Mouse (Mus musculus) erythroblast, adult 5-6 weeks (primary cell): ENCODE data around the gene Ptk6. TPM values are rescaled to one million over a fixed set of nuclear protein-coding genes. Genes with fewer than 3 reads are reported as not detected.
"Not testable (repeated sequence)": the region's sequence is repeated elsewhere in the genome, so short reads cannot be mapped to it uniquely, and the experiment has no call there.

Experiments
- ATAC-seq: replicated peaks from 2 replicates; pipeline ENCODE4 v1.8.0; 2016; ENCODE audit warnings: moderate number of reproducible peaks, mild to moderate bottlenecking, moderate TSS enrichment, inconsistent platforms; ENCODE audit not compliant: poor library complexity, low FRiP score, severe bottlenecking
- total RNA-seq, 2 experiments: library from RNA; stranded (forward) in 1 of 2; stranded (reverse) in 1 of 2; fragments of 150-400 nt in 1 of 2; fragments of 200-764, 138-1000 nt in 1 of 2; gene quantifications; 2 replicates each; pipeline versions ENCODE4 v1.2.3 to v1.2.4; 2015 to 2017; ENCODE audit warnings: low replicate concordance in 2 of 2

Ptk6 gene
- total RNA-seq, 2 experiments from 2014 or later, result not detected

DNA sequence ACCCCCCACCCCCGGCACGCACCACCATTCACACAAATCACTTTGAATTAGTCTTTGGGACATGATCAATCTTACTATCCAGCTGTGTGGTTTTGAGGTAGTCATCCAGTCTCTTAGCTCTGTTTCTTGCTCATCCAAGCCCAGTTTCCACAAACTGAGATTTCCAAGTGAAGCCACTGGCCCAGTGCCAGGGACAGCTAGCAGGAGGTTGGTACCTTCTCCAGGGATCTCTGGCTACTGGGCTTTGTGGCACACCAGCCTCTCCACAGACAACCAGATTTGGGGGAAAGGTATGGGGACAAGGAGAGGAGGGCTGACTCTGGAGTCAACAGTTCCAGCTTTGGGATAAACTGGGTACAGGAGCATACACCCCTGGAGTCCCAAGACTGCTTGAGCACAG, 17.8 kb upstream of the Ptk6 start:
- no peak for ATAC-seq

DNA sequence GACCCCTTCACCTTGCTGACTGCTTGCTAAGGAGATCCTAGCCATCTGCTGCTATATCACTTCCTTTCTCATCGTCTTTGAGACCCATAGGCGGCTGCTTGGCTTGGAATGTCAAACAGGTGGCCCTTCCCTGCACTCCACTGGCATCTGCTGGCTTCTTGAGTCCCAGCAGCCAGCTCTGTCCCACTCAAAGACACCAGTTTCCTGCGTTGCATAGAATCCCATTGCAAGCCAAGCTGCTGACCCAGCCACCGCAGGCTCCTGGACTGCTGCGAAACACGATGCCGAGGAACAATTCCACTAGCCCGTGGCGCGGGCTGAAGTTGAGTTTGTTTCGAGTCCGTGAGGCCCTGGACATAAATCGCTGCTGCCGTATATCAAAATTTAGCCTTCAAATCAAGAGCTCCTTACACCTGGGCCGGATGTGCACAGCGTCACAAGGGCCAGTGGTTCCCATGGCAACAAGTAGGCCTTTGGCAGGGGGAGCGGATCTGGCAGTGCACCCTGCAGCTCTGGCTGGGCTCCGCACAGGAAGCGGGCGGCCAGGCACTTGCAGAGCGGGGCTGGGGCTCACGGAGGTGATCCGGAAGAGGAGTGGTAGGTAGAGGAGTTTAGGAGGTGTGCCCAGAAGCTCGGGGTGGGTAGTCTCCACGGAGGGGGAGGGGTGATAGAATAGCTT, 17.1 kb upstream of the Ptk6 start, which contains the start of gene Fndc11:
Gene Fndc11 (plus strand): TSS at position 476 of the 679 bp plus-strand sequence.
- 0 out of 2 replicates have a peak, but pooled peaks have one; percentile 36 for ATAC-seq

DNA sequence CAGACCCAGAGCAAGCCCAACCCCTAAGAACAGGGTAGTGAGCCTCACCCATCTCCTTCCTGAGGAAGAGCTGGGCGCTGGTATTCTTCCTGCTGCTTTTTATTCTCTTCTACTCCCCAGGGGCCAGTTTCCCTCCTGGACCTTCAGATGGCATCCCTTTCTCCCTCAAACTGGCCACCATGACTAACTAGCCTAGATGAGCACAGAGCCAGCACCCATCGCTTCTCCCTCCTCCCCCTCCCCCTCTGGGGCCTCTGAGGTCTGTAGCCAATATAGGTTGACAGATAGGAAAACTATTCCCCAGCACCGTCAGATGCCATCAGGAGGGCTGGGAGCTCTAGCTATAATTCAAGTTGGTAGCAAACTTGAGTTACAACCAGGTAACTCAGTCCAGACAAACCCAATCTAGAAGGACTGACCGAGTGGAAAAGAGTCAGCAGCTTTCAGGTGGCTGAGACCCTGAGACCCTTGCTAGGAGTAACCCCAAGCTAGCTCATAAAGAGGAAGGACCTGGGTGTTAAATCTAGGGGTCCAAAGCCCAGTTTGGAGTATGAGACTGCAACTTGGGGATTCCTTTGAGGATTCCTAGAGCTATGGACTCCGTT, 16.4 kb upstream of the Ptk6 start:
- no peak for ATAC-seq

GRCm38 (mm10) chr2:181216037-181216436, 13.4 kb upstream of the Ptk6 start:
- ATAC-seq, result no peak

- ATAC-seq, result peak; percentile 73
Observed at GRCm38 (mm10) chr2:181213021-181213445, 10.4 kb upstream of the Ptk6 start, which contains the start of gene Srms. Gene Srms, minus strand, starts transcription at chr2:181213185.

DNA sequence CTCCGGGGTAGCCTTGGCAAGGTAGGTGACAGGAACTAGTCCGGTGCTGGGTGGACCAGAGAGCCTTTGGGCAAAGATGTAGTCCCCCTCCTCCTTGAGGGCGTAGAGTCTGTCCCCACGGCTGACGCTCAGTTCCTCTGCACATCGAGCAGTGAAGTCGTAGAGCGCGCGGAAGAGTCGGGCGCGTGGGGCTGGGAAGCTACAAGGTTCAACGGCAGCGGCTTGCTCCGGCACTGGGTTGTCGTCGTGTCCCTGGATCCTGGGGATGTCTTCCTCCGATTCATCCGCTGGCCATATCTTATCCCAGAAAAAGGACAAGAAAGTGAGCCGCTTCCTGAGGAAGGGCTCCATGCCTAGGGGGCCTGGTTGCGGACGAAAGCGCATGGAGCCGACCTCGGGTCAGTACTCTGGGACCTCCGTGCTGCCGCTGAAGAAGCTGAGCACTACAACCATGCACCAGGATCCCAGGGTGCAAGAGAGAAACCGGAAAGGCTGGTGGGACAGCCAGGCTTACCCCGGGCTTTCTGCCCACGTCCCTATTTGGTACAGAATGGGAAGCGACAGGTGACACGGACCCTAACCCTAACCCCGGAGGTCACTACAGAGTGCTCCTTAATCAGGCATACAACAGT, 9.9 kb upstream of the Ptk6 start:
- ATAC-seq, result 0 out of 2 replicates have a peak, but pooled peaks have one; percentile 27

DNA sequence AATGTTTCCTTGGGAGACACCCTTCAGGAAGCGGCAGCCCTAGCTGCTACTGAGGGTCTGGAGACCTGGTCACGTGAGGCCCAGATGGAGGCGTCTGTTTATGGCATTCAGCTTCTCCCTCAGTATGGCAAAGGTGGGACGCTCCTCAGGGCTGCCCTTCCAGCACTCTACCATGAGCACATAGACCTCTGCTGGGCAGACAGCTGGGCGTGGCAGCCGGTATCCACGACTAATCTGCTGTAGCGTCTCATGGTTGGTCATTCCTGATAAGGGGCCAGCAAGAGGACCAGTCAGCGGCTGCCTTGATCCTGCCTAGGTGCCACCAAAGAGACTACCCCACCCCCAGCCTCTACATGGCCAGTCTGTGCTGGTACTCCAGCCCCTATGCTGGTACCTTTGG, 3.5 kb upstream of the Ptk6 start:
- peak; percentile 87 for ATAC-seq

- peak; percentile 71 for ATAC-seq
Observed at GRCm38 (mm10) chr2:181205678-181206077, 3.1 kb upstream of the Ptk6 start.

DNA sequence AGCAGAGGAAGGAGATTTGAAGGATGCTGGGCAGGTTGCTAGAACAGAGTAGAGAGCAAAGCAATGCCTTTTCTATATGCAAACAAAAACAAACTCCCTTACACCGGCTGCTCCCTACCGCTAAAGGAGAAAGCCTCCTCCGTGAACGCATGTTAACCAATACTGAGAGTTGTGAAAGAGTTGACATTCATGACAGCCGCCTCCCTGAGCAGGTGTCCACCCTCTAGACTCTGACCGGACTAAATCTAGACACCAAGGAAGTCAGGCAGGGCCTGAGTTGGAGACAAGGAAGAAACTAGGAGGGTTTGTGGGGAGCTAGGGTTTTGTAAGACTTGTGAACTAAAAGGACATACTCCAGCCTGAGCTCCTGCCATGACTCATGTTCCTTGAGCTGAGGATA, 297 bp upstream of the Ptk6 start:
- no peak for ATAC-seq

GRCm38 (mm10) chr2:181201606-181202005, 983 bp downstream of the Ptk6 start:
- no peak for ATAC-seq

GRCm38 (mm10) chr2:181196628-181197300, 5.8 kb downstream of the Ptk6 start:
- ATAC-seq, result no peak

DNA sequence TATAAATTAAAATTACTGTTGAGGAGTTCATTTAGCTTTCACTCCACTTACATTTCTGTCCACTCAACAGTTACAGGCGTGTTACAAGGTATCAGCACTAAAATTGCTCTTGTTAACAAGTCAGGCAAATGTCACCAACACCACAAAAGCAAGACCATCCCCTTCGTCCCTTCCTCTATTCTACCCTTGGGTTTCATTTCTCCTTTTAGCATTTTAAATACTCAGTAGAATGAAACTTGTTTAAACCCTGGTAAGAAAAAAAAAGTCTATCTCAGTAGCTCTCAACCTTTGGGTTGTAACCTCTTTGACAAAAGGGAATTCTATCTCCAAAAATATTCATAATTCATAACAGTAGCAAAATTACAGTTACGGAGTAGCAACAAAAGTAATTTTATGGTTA, 9.5 kb downstream of the Ptk6 start:
- ATAC-seq, result no peak

DNA sequence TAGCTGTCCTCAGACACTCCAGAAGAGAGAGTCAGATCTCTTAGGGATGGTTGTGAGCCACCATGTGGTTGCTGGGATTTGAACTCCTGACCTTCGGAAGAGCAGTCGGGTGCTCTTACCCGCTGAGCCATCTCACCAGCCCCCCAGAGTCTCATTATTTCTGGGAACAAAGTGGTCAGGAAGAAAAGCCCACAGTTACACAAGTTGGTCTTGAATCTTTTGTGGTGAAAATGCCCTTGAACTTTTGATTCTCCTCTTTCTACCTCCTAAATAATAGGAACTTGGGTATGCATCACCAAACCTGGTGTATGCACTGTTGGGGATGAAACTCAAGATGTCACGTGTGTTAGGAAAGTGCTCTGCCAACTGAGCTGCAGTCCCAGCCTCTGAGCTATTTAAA, 10.7 kb downstream of the Ptk6 start:
- ATAC-seq, result no peak

- not testable (repeated sequence) for ATAC-seq
Observed at GRCm38 (mm10) chr2:181191385-181191784, 11.2 kb downstream of the Ptk6 start.

- ATAC-seq, result no peak
Observed at GRCm38 (mm10) chr2:181189321-181189720, 13.3 kb downstream of the Ptk6 start.

DNA sequence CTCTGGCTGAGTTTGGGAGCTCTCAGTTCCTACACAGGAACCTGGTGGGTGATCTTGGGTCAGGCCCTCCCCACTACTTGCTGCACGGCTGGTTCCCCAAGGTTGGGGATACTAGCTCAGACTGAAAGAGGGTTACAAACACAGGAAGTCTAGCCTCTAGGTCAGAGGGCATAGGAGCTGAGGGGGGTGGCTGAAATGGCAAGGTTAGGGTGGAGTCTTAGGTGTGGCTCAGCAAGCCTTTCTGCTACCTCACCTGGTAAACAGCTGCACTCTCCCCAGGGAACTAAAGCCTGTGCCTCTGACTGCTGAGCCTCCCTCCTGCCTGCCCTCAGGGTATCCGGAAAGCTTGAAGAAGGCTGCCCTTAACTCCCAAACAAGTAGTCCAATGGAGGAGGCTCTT, 13.9 kb downstream of the Ptk6 start:
- peak; percentile 18; the same call in 1 of the 2 replicates for ATAC-seq

DNA sequence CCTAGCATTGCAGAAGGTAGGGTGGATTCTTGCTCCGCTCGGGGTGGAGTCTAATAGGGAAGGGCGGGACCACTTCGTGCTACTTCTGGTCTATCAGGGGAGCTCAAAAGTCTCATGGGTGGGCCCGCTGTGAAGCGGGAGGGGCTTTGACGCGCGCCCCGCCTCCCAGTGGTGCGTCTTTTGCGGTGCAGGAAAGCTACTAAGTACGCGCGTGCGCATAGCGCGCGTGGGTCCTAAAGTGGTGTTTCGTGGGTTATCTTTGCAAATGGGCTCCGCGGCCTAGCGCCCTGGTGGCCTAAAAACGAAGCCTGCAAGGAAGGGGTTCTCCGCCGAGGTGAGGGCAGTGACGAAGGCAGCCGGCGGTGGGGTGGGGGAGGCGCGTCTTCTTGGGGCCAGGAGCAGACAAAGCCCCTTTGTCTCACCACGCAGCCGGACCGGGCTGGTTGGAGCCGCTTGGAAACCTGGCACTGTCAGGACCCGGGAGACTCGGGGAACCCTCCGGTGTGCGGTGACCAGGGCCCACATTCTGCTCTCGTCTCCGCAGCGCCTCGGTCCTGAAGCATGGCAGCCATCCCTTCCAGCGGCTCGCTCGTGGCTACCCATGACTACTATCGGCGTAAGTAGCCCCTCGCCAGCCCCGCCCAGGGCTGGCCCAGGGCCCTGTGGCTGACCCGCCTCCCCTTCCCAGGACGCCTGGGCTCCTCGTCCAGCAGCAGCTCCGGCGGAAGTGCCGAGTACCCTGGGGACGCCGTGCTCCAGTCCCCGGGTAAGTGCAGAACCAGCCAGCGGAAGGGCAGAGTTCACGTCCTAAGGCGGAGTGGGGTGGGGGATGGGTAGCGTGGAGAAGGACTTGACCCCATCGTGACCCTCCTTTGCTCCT, 15.2 kb downstream of the Ptk6 start, which contains the start of gene Ppdpf:
Gene Ppdpf (plus strand): TSS at position 127 of the 880 bp plus-strand sequence.
- ATAC-seq, result peak; percentile 91

DNA sequence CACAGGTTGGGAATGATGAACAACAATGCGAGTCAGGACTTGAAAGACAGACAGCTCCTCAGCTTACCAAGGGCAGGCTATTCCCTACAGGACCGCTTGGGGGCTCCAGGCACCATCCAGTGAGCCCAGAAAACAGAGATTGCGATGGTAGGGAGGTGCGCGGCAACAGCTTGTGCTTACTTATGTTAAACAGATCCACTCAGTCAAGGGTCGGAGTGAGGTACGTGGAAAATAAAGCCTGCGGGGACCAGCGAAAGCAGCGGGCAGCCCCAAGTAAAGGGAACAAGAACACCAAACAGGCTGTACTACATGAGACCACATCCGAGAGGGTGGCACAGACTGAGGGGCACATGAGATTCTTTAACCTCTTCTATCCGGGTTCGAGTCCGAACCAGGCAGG, 16.0 kb downstream of the Ptk6 start:
- peak; percentile 85 for ATAC-seq

DNA sequence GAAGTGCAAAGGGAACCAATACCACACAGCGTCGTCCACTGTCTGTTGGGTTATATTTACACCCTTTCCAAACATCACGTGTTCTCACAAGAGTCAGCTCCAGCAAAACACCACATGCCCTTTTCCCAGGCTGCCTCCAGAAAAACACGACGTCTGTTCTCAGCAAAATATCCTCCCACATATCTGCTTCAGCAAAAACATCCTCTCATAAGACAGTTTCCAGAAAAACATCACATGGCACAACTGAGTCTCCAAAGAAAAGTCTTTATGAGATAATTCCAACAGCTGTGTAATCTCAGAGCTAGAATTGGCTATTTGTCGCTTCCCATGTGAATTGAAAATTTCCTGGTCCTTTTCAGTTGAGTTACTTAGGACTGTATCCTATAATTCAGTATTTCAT, 21.7 kb downstream of the Ptk6 start:
- ATAC-seq, result no peak
